15 mouse cellular contexts compared by ENCODE assay signal in genomic region chr19:45902390-45903035, GRCm38 (mm10).
DNase-seq lines count a peak whose midpoint lies in the region; ATAC-seq lines count a peak whose summit lies in the region.
"Had no signal": no experiment of that assay in that cellular context is flagged by ENCODE, and none has a peak within 500 bp of the region (broad histone marks: within the 10 kb centered on the region; RNA-seq: fewer than 3 reads in every experiment).

No protein-coding gene starts in this region.

- H3K4me1 ChIP-seq in heart, embryonic 11.5 days (ENCODE audit: control insufficient read depth, insufficient read depth, low read length) = 0 out of 2 replicates have a peak, but pooled peaks cover 4% of the 10 kb centered on the region
- 0 out of 2 replicates have a peak, but pooled peaks cover 9% of the 10 kb centered on the region for H3K4me1 ChIP-seq in heart, embryonic 10.5 days
- H3K4me1 ChIP-seq in hindbrain, embryonic 12.5 days = no peaks in the 10 kb centered on the region

- H3K27me3 ChIP-seq in heart, embryonic 11.5 days (ENCODE audit: control insufficient read depth, insufficient read depth, low read length) = no peaks in the 10 kb centered on the region
- no peaks in the 10 kb centered on the region for H3K27me3 ChIP-seq in heart, embryonic 10.5 days (ENCODE audit: insufficient read depth, poor library complexity, severe bottlenecking)
- H3K27me3 ChIP-seq in hindbrain, embryonic 12.5 days = no peaks in the 10 kb centered on the region
- H3K27me3 ChIP-seq: Patski had no signal

- H3K4me3 ChIP-seq in heart, embryonic 11.5 days (ENCODE audit: low read depth, low read length) = no peak overlapping the region
- no peak overlapping the region for H3K4me3 ChIP-seq in heart, embryonic 10.5 days
- H3K4me3 ChIP-seq in hindbrain, embryonic 12.5 days = no peak overlapping the region

- no peak for ATAC-seq in heart, embryonic 11.5 days (replicated peaks; ENCODE audit: insufficient number of reproducible peaks, low FRiP score, low TSS enrichment)
- ATAC-seq in granulocyte monocyte progenitor cell, adult 5-6 weeks (replicated peaks; ENCODE audit: poor library complexity, severe bottlenecking) = no peak
- no peak for ATAC-seq in hindbrain, embryonic 12.5 days (ENCODE audit: low FRiP score)
- ATAC-seq: intestine, postnatal 0 days; Patski had no signal

- 63% methylated on average over 8 of the region's 8 CpGs for WGBS in heart, embryonic 11.5 days (ENCODE audit: insufficient replicate concordance)
- WGBS in heart, embryonic 10.5 days = 68% methylated on average over 8 of the region's 8 CpGs
- WGBS in hindbrain, embryonic 12.5 days = 86% methylated on average over 8 of the region's 8 CpGs

- no peak overlapping the region for H3K4me2 ChIP-seq in heart, embryonic 11.5 days
- H3K4me2 ChIP-seq in hindbrain, embryonic 12.5 days (replicated peaks) = no peak overlapping the region

- DNase-seq in heart, adult 11 months = peak; percentile 98
- DNase-seq in adrenal gland, postnatal 25 days = peak; percentile 24
- DNase-seq in heart, embryonic 10.5 days (ENCODE audit: low spot score) = no peak
- peak; percentile 22 for DNase-seq in kidney, postnatal 10 days
- DNase-seq in spleen, adult 18-20 months = no peak
- DNase-seq: gastrocnemius, postnatal 36 days; liver; lung, postnatal 10 days; midbrain, embryonic 14.5 days; right cerebral cortex, postnatal 4 days had no signal

- H3K9me3 ChIP-seq in heart, embryonic 11.5 days (replicated peaks; ENCODE audit: control insufficient read depth, low read length) = no peaks in the 10 kb centered on the region
- no peaks in the 10 kb centered on the region for H3K9me3 ChIP-seq in heart, embryonic 10.5 days
- no peaks in the 10 kb centered on the region for H3K9me3 ChIP-seq in hindbrain, embryonic 12.5 days (replicated peaks)

- no peak overlapping the region for H3K9ac ChIP-seq in heart, embryonic 11.5 days (ENCODE audit: low read depth, low read length)
- H3K9ac ChIP-seq in hindbrain, embryonic 12.5 days = no peak overlapping the region

- 0 out of 2 replicates have a peak, but pooled peaks cover 3% of the 10 kb centered on the region for H3K36me3 ChIP-seq in heart, embryonic 11.5 days (ENCODE audit: control insufficient read depth, insufficient read depth, low read length)
- peaks cover 4% of the 10 kb centered on the region; the same call in 1 of the 2 replicates for H3K36me3 ChIP-seq in heart, embryonic 10.5 days
- H3K36me3 ChIP-seq in hindbrain, embryonic 12.5 days = peaks cover 5% of the 10 kb centered on the region; the same call in 1 of the 2 replicates

- H3K27ac ChIP-seq in heart, embryonic 11.5 days (ENCODE audit: low read depth, low read length) = no peak overlapping the region; the same call in 1 of the 2 replicates
- peak overlapping the region; percentile 39; the same call in 1 of the 2 replicates for H3K27ac ChIP-seq in heart, embryonic 10.5 days
- no peak overlapping the region for H3K27ac ChIP-seq in hindbrain, embryonic 12.5 days

Comparison
In these comparisons a context has a peak if more than half of its experiments do, and no peak if none do; other contexts are left out.
1. DNase-seq: peak in heart, adult 11 months (single experiment), adrenal gland, postnatal 25 days (single experiment) and kidney, postnatal 10 days (single experiment); none in heart, embryonic 10.5 days (single experiment) and spleen, adult 18-20 months (0 of 2).